Mouse (Mus musculus) layer of hippocampus, adult 8-10 months (tissue): ENCODE results near the gene Vsnl1. TPM values are rescaled to one million over a fixed set of nuclear protein-coding genes. Genes with fewer than 3 reads are reported as not detected.

ENCODE experiments used
- DNase-seq, 2 experiments: peaks; one replicate each; pipeline ENCODE4 v3.0.0; 2022; ENCODE audit warnings: low spot score in 2 of 2
- microRNA-seq, 2 experiments: library from miRNA; unstranded; fragments of <30 nt; microRNA quantifications; one replicate each; pipeline ENCODE4 v1.2.0; 2022
- total RNA-seq, 4 experiments: library from RNA; stranded (reverse); gene quantifications; 2 replicates each; pipeline ENCODE4 v1.2.4; 2022

The Vsnl1 gene
- total RNA-seq, 4 experiments from 2014 or later, result 407 to 453 (median 425) TPM

DNA sequence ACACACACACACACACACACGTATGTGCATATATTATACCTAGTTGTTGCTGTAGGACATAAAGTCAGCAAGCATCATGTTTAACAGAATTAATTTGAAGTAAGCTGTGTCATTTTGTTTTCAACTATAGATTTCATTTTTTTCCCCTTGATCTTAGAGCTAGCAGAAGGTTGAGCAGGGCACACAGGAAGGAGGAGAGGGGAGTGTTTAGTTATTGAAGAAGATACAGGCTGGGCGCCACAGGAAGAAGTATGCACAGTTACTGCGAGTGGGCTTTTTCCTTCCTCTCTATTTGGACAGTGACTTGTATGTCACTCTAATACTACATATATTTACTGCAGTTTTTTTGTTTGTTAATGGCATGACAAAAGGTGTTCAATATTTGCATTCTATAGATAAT is 156.5 kb downstream of the Vsnl1 start:
- DNase-seq, result no peak

DNA sequence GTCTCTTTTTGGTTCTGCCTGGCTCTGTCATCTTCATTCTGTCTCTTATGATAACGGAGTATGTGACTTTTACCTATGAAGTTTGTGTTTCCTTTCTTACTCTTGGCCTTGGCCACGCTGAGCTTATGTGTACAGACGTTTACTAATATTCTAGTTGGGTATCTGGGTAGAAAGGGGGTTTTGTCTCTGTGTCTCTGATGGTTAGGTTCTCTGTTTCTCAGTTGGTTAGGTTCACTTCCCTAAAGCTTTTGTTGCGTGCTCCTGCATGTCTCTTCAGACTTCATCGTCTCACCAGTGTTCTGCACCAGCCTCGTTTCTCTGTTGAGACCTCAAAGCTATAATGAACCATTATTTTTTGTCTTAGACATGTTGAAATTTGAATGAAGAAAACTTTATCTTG is 159.2 kb downstream of the Vsnl1 start:
- no peak for DNase-seq

DNA sequence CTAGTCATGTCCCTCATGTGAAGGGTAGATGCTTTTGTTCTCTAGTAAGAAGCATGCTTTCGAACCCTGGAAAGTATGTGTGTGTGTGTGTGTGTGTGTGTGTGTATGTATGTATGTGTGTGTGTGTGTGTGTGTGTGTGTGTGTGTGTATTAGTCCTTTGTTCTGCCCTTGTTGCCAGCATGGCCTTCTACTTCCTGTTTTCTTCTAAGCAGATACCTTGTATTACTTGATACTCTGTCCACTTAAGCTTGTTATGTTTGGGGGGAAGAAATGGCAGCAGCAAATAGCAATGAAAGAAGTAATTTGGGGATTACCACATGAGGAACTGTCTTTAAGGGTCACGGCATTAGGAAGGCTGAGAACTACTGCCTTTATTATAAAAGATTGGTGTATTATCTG is 159.8 kb downstream of the Vsnl1 start:
- DNase-seq, result no peak

Small RNA genes within 50 kb of the gene (microRNA-seq; reads per million reads assigned to microRNA genes)
- 0 reads per million in 2 experiments for gene Mir7675

Other genes with a start within 250 kb of the Vsnl1 start
- gene Msgn1, start 227.6 kb downstream of the Vsnl1 start, total RNA-seq, result not detected
- gene Gen1, start 170.8 kb downstream of the Vsnl1 start, total RNA-seq, result 1 to 10 TPM; 1.1 to 2.6 (median 1.9) TPM
- 10 to 100 TPM; 27.4 to 35.8 (median 33.7) TPM for gene Smc6, start 170.7 kb downstream of the Vsnl1 start, total RNA-seq
- gene Rad51ap2, start 19.5 kb upstream of the Vsnl1 start, total RNA-seq, result 1 to 10 TPM in 2 of 4 experiments, under 1 TPM in 2; 0.35 to 1.6 (median 1.2) TPM